In the genomic region with DNA sequence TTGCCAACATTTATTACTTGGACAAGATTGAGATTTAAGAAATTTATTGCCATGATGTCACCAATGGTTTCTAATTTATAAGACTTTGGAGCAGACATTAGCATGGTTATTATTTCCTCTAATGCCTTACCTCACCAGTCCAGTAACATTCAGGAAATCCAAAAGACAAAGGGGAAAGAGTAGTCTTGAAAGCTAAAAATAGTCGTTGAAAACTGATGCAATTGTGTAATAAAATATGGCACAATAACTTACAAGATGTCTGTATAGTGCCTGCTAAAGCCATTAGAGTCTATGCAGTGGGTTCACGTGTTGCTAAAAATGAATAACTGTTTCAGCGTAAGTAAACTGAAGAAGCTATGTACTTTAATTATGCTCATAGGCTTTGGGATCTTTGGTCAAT, we compare ENCODE assay signal across 15 mouse cellular contexts.
"Had no signal": no experiment of that assay in that cellular context is flagged by ENCODE, and none has a peak within 500 bp of the region (broad histone marks: within the 10 kb centered on the region; RNA-seq: fewer than 3 reads in every experiment).

No protein-coding gene starts in this region.

- ATAC-seq: hindbrain, postnatal 0 days; intestine, embryonic 16.5 days; liver, embryonic 12.5 days had no signal

- DNase-seq: gastrocnemius, postnatal 14 days; gastrocnemius, postnatal 36 days; heart, adult 18-20 months; heart, postnatal 10 days; kidney, adult 11 months; kidney, adult 2 months; kidney, adult 9 months; kidney, postnatal 14 days; kidney, postnatal 36 days; layer of hippocampus, adult 9-11 months; layer of hippocampus, postnatal 36 days; left cerebral cortex, postnatal 4 days had no signal
